Mouse (Mus musculus) thymus, adult 2 months (tissue): ENCODE measurements around the gene Tspan5.

ENCODE experiments used
- CTCF ChIP-seq: fragments of 200-500 bp; IDR thresholded peaks from 2 replicates; pipeline ENCODE4 v1.5.1; 2012; ENCODE audit warnings: mild to moderate bottlenecking, control low read depth, low read length, moderate library complexity, borderline replicate concordance; ENCODE audit not compliant: control insufficient read depth, poor library complexity, insufficient read depth; ENCODE audit errors: extremely low read depth
- POLR2A ChIP-seq: fragments of 200-500 bp; IDR thresholded peaks from 2 replicates; pipeline ENCODE4 v1.6.1; 2012; ENCODE audit warnings: mild to moderate bottlenecking, low read length, control low read depth, moderate library complexity; ENCODE audit not compliant: control insufficient read depth, poor library complexity, insufficient read depth; ENCODE audit errors: extremely low read depth

DNA sequence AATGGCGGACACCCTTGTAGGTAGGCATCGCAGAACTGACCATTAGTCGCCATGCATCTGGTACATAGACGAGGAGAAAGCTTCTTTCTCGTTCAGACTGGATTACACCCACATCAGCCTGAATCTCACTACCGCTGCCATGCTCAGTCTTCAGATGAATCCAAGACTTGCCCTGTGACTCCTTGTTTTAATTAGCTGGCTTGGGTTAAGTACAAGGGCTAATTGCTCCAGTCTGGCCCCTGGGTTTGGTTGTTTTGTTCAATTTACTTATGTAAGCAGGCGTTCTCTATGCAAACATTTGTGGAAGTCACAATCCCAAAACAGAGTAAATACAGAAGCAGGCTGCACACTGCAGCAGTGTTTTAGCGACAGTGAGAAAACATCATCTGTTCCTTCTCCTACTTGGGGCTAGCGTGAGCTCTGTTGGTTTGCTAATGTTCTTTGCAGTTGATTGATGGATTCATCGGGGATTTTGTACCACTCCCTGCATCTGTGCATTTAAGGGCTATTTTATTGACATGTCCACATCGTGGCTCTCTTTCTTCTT, 107.8 kb downstream of the Tspan5 start:
- TF ChIP-seq CTCF: no peak
- no peak for TF ChIP-seq POLR2A
